ENCODE assay signal across 9 mouse cellular contexts in genomic region chr10:87596361-87597074, GRCm38 (mm10).
DNase-seq lines count a peak whose midpoint lies in the region; ATAC-seq and TF ChIP-seq lines count a peak whose summit lies in the region.
"Had no signal": no experiment of that assay in that cellular context is flagged by ENCODE, and none has a peak within 500 bp of the region (broad histone marks: within the 10 kb centered on the region; RNA-seq: fewer than 3 reads in every experiment).

No protein-coding gene starts in this region.

- H3K9me3 ChIP-seq in forebrain, embryonic 13.5 days (replicated peaks) = no peaks in the 10 kb centered on the region
- no peaks in the 10 kb centered on the region for H3K9me3 ChIP-seq in liver, postnatal 0 days (ENCODE audit: low read length)
- no peaks in the 10 kb centered on the region for H3K9me3 ChIP-seq in neural tube, embryonic 15.5 days (replicated peaks)

- no peak overlapping the region for H3K9ac ChIP-seq in forebrain, embryonic 13.5 days
- H3K9ac ChIP-seq in liver, postnatal 0 days (replicated peaks) = no peak overlapping the region
- no peak overlapping the region for H3K9ac ChIP-seq in neural tube, embryonic 15.5 days (replicated peaks)

- peak; percentile 38 for DNase-seq in ovary, postnatal 14 days (ENCODE audit: low spot score)
- no peak for DNase-seq in ovary, postnatal 10 days (ENCODE audit: low spot score)
- DNase-seq in adrenal gland, adult 2 months = peak; percentile 39
- peak; percentile 53 for DNase-seq in kidney, adult 9 months
- DNase-seq in liver, postnatal 0 days = peak; percentile 29
- no peak for DNase-seq in spleen, postnatal 14 days (ENCODE audit: low spot score in 2 of 2)

- H3K27ac ChIP-seq in forebrain, embryonic 13.5 days = no peak overlapping the region
- no peak overlapping the region for H3K27ac ChIP-seq in liver, postnatal 0 days (ENCODE audit: low read depth)
- no peak overlapping the region for H3K27ac ChIP-seq in neural tube, embryonic 15.5 days (replicated peaks)

- no peaks in the 10 kb centered on the region for H3K36me3 ChIP-seq in forebrain, embryonic 13.5 days (ENCODE audit: poor library complexity, severe bottlenecking)
- no peaks in the 10 kb centered on the region for H3K36me3 ChIP-seq in liver, postnatal 0 days (replicated peaks; ENCODE audit: insufficient read depth, low read length)
- no peaks in the 10 kb centered on the region for H3K36me3 ChIP-seq in neural tube, embryonic 15.5 days

- H3K27me3 ChIP-seq in forebrain, embryonic 13.5 days = no peaks in the 10 kb centered on the region
- H3K27me3 ChIP-seq in liver, postnatal 0 days (ENCODE audit: insufficient read depth, low read length) = no peaks in the 10 kb centered on the region
- no peaks in the 10 kb centered on the region for H3K27me3 ChIP-seq in neural tube, embryonic 15.5 days (replicated peaks)

- no peak for TF ChIP-seq EP300 in liver, postnatal 0 days (IDR thresholded peaks at IDR 0.05; ENCODE audit: low read depth)

- TF ChIP-seq CTCF in liver, postnatal 0 days (IDR thresholded peaks at IDR 0.05; ENCODE audit: low read depth) = peak; percentile 72

- no peak overlapping the region for H3K4me2 ChIP-seq in forebrain, embryonic 13.5 days
- H3K4me2 ChIP-seq in liver, postnatal 0 days (ENCODE audit: low read depth, low read length) = no peak overlapping the region
- H3K4me2 ChIP-seq in neural tube, embryonic 15.5 days = peak overlapping the region; percentile 34

- ATAC-seq in forebrain, embryonic 13.5 days = peak; percentile 70; the same call in 1 of the 2 replicates
- no peak for ATAC-seq in liver, postnatal 0 days
- peak; percentile 86; the same call in 1 of the 2 replicates for ATAC-seq in neural tube, embryonic 15.5 days (ENCODE audit: low FRiP score)

- WGBS in forebrain, embryonic 13.5 days = 41% methylated on average over 5 of the region's 5 CpGs
- 33% methylated on average over 5 of the region's 5 CpGs for WGBS in liver, postnatal 0 days (ENCODE audit: insufficient replicate concordance)
- 45% methylated on average over 5 of the region's 5 CpGs for WGBS in neural tube, embryonic 15.5 days

- H3K4me3 ChIP-seq in forebrain, embryonic 13.5 days = no peak overlapping the region
- no peak overlapping the region for H3K4me3 ChIP-seq in liver, postnatal 0 days (ENCODE audit: low read depth, low read length)
- H3K4me3 ChIP-seq in neural tube, embryonic 15.5 days (replicated peaks) = no peak overlapping the region
- H3K4me3 ChIP-seq: erythroblast, embryonic 14.5 days had no signal

- no peaks in the 10 kb centered on the region for H3K4me1 ChIP-seq in forebrain, embryonic 13.5 days
- no peaks in the 10 kb centered on the region for H3K4me1 ChIP-seq in liver, postnatal 0 days (ENCODE audit: insufficient read depth)
- H3K4me1 ChIP-seq in neural tube, embryonic 15.5 days = peaks cover 6% of the 10 kb centered on the region

Comparison
In these comparisons a context has a peak if more than half of its experiments do, and no peak if none do; other contexts are left out.
1. DNase-seq: peak in ovary, postnatal 14 days (single experiment), adrenal gland, adult 2 months (single experiment), kidney, adult 9 months (single experiment) and liver, postnatal 0 days (single experiment); none in ovary, postnatal 10 days (single experiment) and spleen, postnatal 14 days (0 of 2).